Mouse (Mus musculus) kidney, postnatal 36 days (tissue): Measurements from ENCODE around the gene Serpinb6c.
"Not testable (repeated sequence)": the region's sequence is repeated elsewhere in the genome, so short reads cannot be mapped to it uniquely, and the experiment has no call there.

Experiments
- DNase-seq, 2 experiments: peaks; one replicate each; pipeline ENCODE4 v3.0.0; 2021 to 2022; ENCODE audit warnings: mixed read lengths in 2 of 2

The Serpinb6c gene

GRCm38 (mm10) chr13:33905176-33905954 lies at the start of gene Serpinb6c:
TSS of gene Serpinb6c (minus strand) at chr13:33905708.
- no peak for DNase-seq

DNA sequence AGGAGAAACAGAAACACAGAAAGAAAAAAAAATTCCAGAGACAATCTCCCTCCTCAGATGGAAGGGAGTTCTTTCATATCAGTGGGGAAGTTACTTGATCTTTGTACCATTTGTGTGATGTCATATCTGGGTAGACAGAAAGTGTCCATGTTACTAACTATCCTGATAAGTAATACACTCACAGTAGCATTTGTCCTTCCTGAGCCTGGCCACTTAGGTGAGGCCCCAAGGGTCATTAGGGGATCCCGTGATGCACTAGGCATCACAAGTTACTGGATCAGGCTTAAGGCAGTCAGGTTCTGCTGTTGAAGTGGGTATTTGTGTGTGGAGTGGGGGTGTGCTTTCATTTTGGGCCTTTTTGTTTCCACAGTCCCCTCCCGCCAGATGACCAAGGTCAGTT lies 47.4 kb upstream of the Serpinb6c start:
- no peak for DNase-seq

- DNase-seq = no peak
These were observed 46.6 kb upstream of the Serpinb6c start for GRCm38 (mm10) chr13:33952075-33952449.

- DNase-seq = no peak
These were observed 46.0 kb upstream of the Serpinb6c start for GRCm38 (mm10) chr13:33951308-33952074.

GRCm38 (mm10) chr13:33942212-33942779 lies 36.8 kb upstream of the Serpinb6c start:
- DNase-seq = peak in 1 of 2 experiments; percentile 58

- DNase-seq = no peak
These were observed 35.8 kb upstream of the Serpinb6c start for GRCm38 (mm10) chr13:33941288-33941808.

DNA sequence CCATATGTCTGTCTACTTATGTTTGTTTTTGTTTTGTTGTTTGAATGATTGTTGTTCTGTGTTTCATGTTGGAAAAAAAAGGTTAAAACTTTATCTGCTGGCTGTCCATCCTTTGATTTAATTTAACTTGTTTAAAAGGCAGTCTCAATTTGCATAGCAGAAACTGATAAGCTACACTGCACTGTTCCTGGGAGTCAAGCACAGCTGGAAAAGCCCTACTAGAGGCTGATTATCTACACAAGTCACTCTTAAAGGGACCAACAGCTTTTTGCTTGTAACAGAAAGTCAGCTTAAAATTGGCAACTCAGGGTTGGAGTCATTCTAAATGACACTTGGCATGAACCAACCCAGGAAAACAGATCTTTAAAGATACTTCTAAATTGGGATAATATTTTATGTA lies 32.1 kb upstream of the Serpinb6c start:
- DNase-seq = not testable (repeated sequence)

DNA sequence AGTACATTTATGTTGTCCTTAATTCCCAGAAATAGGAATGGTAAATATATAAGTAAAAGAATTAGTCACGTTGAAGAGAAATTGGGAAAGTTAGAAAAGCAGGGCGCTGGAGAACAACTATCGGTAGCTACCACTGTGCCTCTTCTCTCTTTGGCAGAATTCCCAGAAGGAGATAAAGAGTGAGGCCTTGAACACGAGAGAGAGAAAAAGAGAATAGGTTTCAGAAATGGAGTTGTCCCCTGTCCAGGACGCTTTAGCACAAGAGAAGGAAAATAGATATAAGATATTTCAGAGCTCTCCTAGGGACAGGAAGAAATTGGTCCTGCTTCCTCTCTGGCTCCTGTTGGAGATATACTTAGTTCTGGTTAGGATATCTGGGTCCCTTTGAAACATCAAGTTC lies 31.6 kb upstream of the Serpinb6c start:
- no peak for DNase-seq

DNA sequence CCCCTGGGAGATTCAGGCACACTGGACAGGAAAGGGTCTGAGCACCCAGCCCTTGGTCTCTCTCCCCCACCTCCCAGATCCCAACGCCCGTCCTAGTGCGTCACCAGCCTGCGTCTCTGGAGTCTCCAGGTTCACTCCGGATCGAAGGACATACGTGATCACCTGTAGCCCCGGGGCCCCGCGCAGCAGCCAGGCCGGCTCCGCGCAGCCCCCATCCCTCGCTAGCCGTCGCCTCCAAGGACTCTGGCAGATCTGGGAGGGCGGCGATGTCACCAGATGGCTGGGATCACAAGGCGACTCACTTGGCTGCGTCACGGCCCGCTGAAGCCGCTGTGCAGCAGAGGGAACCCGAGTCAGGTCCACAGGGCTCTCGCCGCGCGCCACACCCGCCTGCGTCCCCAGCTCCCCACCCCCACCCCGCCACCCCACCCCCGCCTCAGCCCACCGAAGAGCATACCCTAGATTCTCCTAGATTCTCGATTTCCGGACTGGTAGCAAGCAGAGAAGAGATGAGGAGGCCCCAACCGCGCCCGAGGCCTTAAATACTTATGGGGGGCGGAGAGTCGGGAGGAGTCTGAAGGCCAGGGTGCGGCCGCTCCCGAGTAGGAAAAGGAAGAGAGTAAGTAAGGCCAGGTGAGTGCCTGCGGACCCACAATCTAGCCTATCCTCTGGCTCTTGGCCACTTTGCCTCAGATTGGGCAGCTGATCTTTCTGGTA lies 30.1 kb upstream of the Serpinb6c start:
- DNase-seq = peak; percentile 48 to 70

GRCm38 (mm10) chr13:33934743-33935142 lies 29.2 kb upstream of the Serpinb6c start:
- DNase-seq = no peak

- DNase-seq = no peak
These were observed 25.4 kb upstream of the Serpinb6c start for GRCm38 (mm10) chr13:33930912-33931311.

DNA sequence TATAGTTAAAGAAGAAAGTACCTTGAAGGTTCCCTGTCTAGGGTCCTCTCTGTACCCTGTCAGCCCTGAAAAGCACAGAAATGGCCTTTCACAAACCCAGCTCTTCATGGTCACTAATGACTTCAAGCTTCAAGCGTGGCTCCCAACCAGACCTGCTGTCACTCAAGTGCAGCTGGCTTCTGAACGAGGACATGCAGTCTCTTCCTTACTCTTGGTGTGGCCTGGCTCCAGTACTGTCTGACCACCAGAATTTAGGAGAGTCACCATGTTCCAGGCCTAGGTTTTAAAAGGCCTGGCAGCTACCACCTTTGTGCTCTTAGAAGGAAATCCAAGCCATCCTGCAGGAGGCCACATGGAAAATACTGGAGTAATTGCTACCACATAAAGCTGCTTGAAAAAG lies 24.8 kb upstream of the Serpinb6c start:
- DNase-seq = no peak

- DNase-seq = peak in 1 of 2 experiments; percentile 18
These were observed 16.2 kb upstream of the Serpinb6c start for GRCm38 (mm10) chr13:33921699-33922098.

DNA sequence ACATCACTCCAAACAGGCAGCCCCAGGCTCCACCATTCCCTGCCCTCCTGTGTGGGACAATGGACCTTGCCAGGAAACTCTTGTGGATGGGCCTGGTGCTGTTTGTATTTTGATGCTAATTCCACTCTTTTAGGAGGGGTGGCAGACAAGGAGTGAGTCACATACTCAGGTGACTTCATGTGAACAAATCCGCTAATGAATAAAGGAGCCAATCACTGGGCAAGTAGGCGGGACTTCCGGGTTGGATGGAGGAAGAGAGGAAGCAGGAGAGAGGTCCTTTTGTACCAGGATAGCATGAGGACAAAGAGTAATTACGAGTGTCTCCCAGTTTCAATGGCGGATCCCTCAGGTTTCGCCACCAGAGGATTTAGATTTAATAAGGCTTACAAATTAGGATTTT lies 15.5 kb upstream of the Serpinb6c start:
- DNase-seq = no peak

- no peak for DNase-seq
These were observed 1.3 kb upstream of the Serpinb6c start for GRCm38 (mm10) chr13:33906821-33907220.

GRCm38 (mm10) chr13:33903290-33903689 lies 2.2 kb downstream of the Serpinb6c start:
- DNase-seq = no peak

- peak in 1 of 2 experiments; percentile 67 for DNase-seq
These were observed 11.3 kb downstream of the Serpinb6c start for GRCm38 (mm10) chr13:33894207-33894606.

GRCm38 (mm10) chr13:33843308-33843707 lies 62.2 kb downstream of the Serpinb6c start, which contains the start of gene Serpinb6e:
TSS of gene Serpinb6e (minus strand) at chr13:33843408.
- DNase-seq = no peak

- DNase-seq = no peak
These were observed 74.8 kb downstream of the Serpinb6c start for GRCm38 (mm10) chr13:33830751-33831150.
